Comparison of ENCODE assay signal across 8 mouse cellular contexts in the genomic region with DNA sequence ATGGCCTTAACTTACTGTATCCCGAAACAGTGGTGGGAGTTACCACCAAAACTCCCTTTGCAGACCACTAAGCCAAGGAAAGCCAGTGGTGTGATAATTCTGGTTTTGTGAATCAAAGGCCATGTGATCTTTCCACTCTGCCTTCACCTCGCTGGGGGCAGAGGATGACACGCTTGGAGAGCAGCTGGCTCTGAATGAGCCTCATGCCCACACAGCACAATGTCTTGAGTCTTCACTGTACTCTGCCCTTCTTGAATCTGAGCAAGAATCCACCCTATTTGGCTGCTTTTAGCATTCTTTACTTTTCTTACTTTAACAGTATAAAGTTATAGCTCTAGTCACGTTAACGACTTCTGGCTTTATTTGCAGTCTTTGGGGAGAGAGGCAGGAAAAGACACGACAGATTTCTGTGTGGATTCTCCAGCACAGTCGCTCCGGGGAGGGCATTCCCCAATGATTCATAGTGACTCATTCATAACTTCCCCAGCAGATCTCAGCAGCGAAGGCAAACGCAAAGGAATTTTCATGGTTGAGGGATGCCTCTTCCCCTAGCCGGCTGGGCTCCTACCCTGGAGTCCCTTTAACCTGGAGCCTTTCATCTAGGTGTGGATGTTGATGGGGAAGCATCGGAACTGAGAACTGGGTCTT.
A peak's percentile ranks its signal among the peaks of the same experiment; 100 is the strongest.
DNase-seq lines count a peak whose midpoint lies in the region; ATAC-seq and TF ChIP-seq lines count a peak whose summit lies in the region.

No protein-coding gene starts in this region.

- H3K4me2 ChIP-seq in kidney, postnatal 0 days (ENCODE audit: low read length): no peak overlapping the region
- no peak overlapping the region for H3K4me2 ChIP-seq in stomach, postnatal 0 days (replicated peaks; ENCODE audit: low read depth)

- no peak for TF ChIP-seq EP300 in stomach, postnatal 0 days (optimal IDR thresholded peaks at IDR 0.05)

- H3K36me3 ChIP-seq in kidney, postnatal 0 days (ENCODE audit: insufficient read depth, low read length): no peaks in the 10 kb centered on the region
- H3K36me3 ChIP-seq in stomach, postnatal 0 days (ENCODE audit: control insufficient read depth, insufficient read depth, low read length): no peaks in the 10 kb centered on the region
- H3K36me3 ChIP-seq in thymus, adult 2 months (ENCODE audit: control insufficient read depth, insufficient read depth, low read length): no peaks in the 10 kb centered on the region

- 13% methylated on average over 12 of the region's 12 CpGs for WGBS in kidney, postnatal 0 days
- 35% methylated on average over 12 of the region's 12 CpGs for WGBS in stomach, postnatal 0 days
- 94% methylated on average over 12 of the region's 12 CpGs for WGBS in thymus, adult 2 months

- H3K9ac ChIP-seq in kidney, postnatal 0 days (ENCODE audit: low read depth, low read length): no peak overlapping the region
- no peak overlapping the region for H3K9ac ChIP-seq in stomach, postnatal 0 days (ENCODE audit: low read length)

- H3K27me3 ChIP-seq in kidney, postnatal 0 days (ENCODE audit: insufficient read depth, low read length): no peaks in the 10 kb centered on the region
- no peaks in the 10 kb centered on the region for H3K27me3 ChIP-seq in stomach, postnatal 0 days (ENCODE audit: control insufficient read depth, insufficient read depth, low read length)
- no peaks in the 10 kb centered on the region for H3K27me3 ChIP-seq in thymus, adult 2 months (ENCODE audit: control insufficient read depth, insufficient read depth, low read length)

- peak; percentile 29 for DNase-seq in gastrocnemius, postnatal 25 days
- no peak for DNase-seq in gastrocnemius, postnatal 10 days
- peak; percentile 52 for DNase-seq in urinary bladder, postnatal 14 days (ENCODE audit: low spot score)
- no peak for DNase-seq in urinary bladder, adult 2 months (ENCODE audit: low spot score)
- peak; percentile 88 for DNase-seq in kidney, postnatal 0 days (ENCODE audit: low spot score)
- no peak for DNase-seq in stomach, postnatal 0 days (ENCODE audit: low spot score)
- DNase-seq in thymus, adult 2 months: no peak
- no peak for DNase-seq in thymus, postnatal 4 days

- no peak for ATAC-seq in kidney, postnatal 0 days (replicated peaks; ENCODE audit: low FRiP score, low read depth)
- ATAC-seq in stomach, postnatal 0 days (ENCODE audit: low FRiP score, low TSS enrichment): 0 out of 2 replicates have a peak, but pooled peaks have one; percentile 22

- no peaks in the 10 kb centered on the region for H3K9me3 ChIP-seq in kidney, postnatal 0 days (replicated peaks; ENCODE audit: low read length)
- no peaks in the 10 kb centered on the region for H3K9me3 ChIP-seq in stomach, postnatal 0 days (ENCODE audit: control insufficient read depth, low read length)

- TF ChIP-seq CTCF in kidney, postnatal 0 days (IDR thresholded peaks at IDR 0.05; ENCODE audit: low read depth): no peak
- no peak for TF ChIP-seq CTCF in stomach, postnatal 0 days (IDR thresholded peaks at IDR 0.05; ENCODE audit: low read depth)
- no peak for TF ChIP-seq CTCF in thymus, adult 2 months (IDR thresholded peaks at IDR 0.05; ENCODE audit: borderline replicate concordance, control insufficient read depth, extremely low read depth, insufficient read depth, low read length, poor library complexity)

- no peak overlapping the region for H3K4me3 ChIP-seq in kidney, postnatal 0 days (replicated peaks; ENCODE audit: low read depth, low read length)
- no peak overlapping the region for H3K4me3 ChIP-seq in stomach, postnatal 0 days (ENCODE audit: low read depth, low read length)
- H3K4me3 ChIP-seq in thymus, adult 2 months (ENCODE audit: control insufficient read depth, insufficient read depth, low read length): no peak overlapping the region

- TF ChIP-seq POLR2A in thymus, adult 2 months (IDR thresholded peaks at IDR 0.05; ENCODE audit: control insufficient read depth, extremely low read depth, insufficient read depth, low read length, poor library complexity): no peak

- H3K4me1 ChIP-seq in kidney, postnatal 0 days (replicated peaks; ENCODE audit: insufficient read depth, low read length): peaks cover 18% of the 10 kb centered on the region
- 0 out of 2 replicates have a peak, but pooled peaks cover 3% of the 10 kb centered on the region for H3K4me1 ChIP-seq in stomach, postnatal 0 days (replicated peaks; ENCODE audit: control insufficient read depth, insufficient read depth)
- 0 out of 2 replicates have a peak, but pooled peaks cover 2% of the 10 kb centered on the region for H3K4me1 ChIP-seq in thymus, adult 2 months (replicated peaks; ENCODE audit: control insufficient read depth, insufficient read depth, low read length)

- no peak overlapping the region for H3K27ac ChIP-seq in kidney, postnatal 0 days
- no peak overlapping the region for H3K27ac ChIP-seq in stomach, postnatal 0 days (replicated peaks)
- H3K27ac ChIP-seq in thymus, adult 2 months (ENCODE audit: control insufficient read depth, insufficient read depth, low read length): no peak overlapping the region

Comparison
In these comparisons a context has a peak if more than half of its experiments do, and no peak if none do; other contexts are left out.
1. DNase-seq: peak in gastrocnemius, postnatal 25 days (single experiment), urinary bladder, postnatal 14 days (single experiment) and kidney, postnatal 0 days (single experiment); none in gastrocnemius, postnatal 10 days (single experiment), urinary bladder, adult 2 months (single experiment), stomach, postnatal 0 days (single experiment), thymus, adult 2 months (single experiment) and thymus, postnatal 4 days (single experiment).